Mouse (Mus musculus): ENCODE data around the gene Kirrel3.

Gene Kirrel3

GRCm38 (mm10) chr9:34670906-34671305 is 185.2 kb downstream of the Kirrel3 start:
- DNase-seq (ENCODE audit: extremely low read depth, insufficient read length, low spot score) = no peak

- no peak for DNase-seq (ENCODE audit: extremely low read depth, insufficient read length, low spot score)
Observed at GRCm38 (mm10) chr9:34686798-34687197, 201.1 kb downstream of the Kirrel3 start.

GRCm38 (mm10) chr9:34688358-34688757 is 202.7 kb downstream of the Kirrel3 start:
- DNase-seq (ENCODE audit: extremely low read depth, insufficient read length, low spot score) = no peak

- no peak for DNase-seq (ENCODE audit: extremely low read depth, insufficient read length, low spot score)
Observed at GRCm38 (mm10) chr9:34689375-34689774, 203.7 kb downstream of the Kirrel3 start.

- no peak for DNase-seq (ENCODE audit: extremely low read depth, insufficient read length, low spot score)
Observed at GRCm38 (mm10) chr9:34695646-34696045, 210.0 kb downstream of the Kirrel3 start.

GRCm38 (mm10) chr9:34703547-34704300 is 218.0 kb downstream of the Kirrel3 start:
- no peak for DNase-seq (ENCODE audit: extremely low read depth, insufficient read length, low spot score)

GRCm38 (mm10) chr9:34704357-34704756 is 218.7 kb downstream of the Kirrel3 start:
- DNase-seq (ENCODE audit: extremely low read depth, insufficient read length, low spot score) = no peak

GRCm38 (mm10) chr9:34706350-34706873 is 220.7 kb downstream of the Kirrel3 start:
- DNase-seq (ENCODE audit: extremely low read depth, insufficient read length, low spot score) = no peak

- no peak for DNase-seq (ENCODE audit: extremely low read depth, insufficient read length, low spot score)
Observed at GRCm38 (mm10) chr9:34708691-34709090, 223.0 kb downstream of the Kirrel3 start.

- DNase-seq (ENCODE audit: extremely low read depth, insufficient read length, low spot score) = no peak
Observed at GRCm38 (mm10) chr9:34711996-34712395, 226.3 kb downstream of the Kirrel3 start.

- DNase-seq (ENCODE audit: extremely low read depth, insufficient read length, low spot score) = no peak
Observed at GRCm38 (mm10) chr9:34712996-34713395, 227.3 kb downstream of the Kirrel3 start.

- DNase-seq (ENCODE audit: extremely low read depth, insufficient read length, low spot score) = no peak
Observed at GRCm38 (mm10) chr9:34713462-34713926, 227.8 kb downstream of the Kirrel3 start.

- no peak for DNase-seq (ENCODE audit: extremely low read depth, insufficient read length, low spot score)
Observed at GRCm38 (mm10) chr9:34714996-34715619, 229.4 kb downstream of the Kirrel3 start.

- no peak for DNase-seq (ENCODE audit: extremely low read depth, insufficient read length, low spot score)
Observed at GRCm38 (mm10) chr9:34716476-34716875, 230.8 kb downstream of the Kirrel3 start.

- DNase-seq (ENCODE audit: extremely low read depth, insufficient read length, low spot score) = no peak
Observed at GRCm38 (mm10) chr9:34721478-34722197, 235.9 kb downstream of the Kirrel3 start.

- no peak for DNase-seq (ENCODE audit: extremely low read depth, insufficient read length, low spot score)
Observed at GRCm38 (mm10) chr9:34722198-34722550, 236.5 kb downstream of the Kirrel3 start.

- DNase-seq (ENCODE audit: extremely low read depth, insufficient read length, low spot score) = no peak
Observed at GRCm38 (mm10) chr9:34732507-34732906, 246.8 kb downstream of the Kirrel3 start.

GRCm38 (mm10) chr9:34733579-34733978 is 247.9 kb downstream of the Kirrel3 start:
- DNase-seq (ENCODE audit: extremely low read depth, insufficient read length, low spot score) = no peak

GRCm38 (mm10) chr9:34734991-34735390 is 249.3 kb downstream of the Kirrel3 start:
- DNase-seq (ENCODE audit: extremely low read depth, insufficient read length, low spot score) = no peak

- no peak for DNase-seq (ENCODE audit: extremely low read depth, insufficient read length, low spot score)
Observed at GRCm38 (mm10) chr9:34739431-34739830, 253.7 kb downstream of the Kirrel3 start.

- DNase-seq (ENCODE audit: extremely low read depth, insufficient read length, low spot score) = no peak
Observed at GRCm38 (mm10) chr9:34740814-34741213, 255.1 kb downstream of the Kirrel3 start.
